Mouse (Mus musculus) MEL (cell line): ENCODE results near the gene Rps10. TPM values are rescaled to one million over a fixed set of nuclear protein-coding genes. Genes with fewer than 3 reads are reported as not detected.

ENCODE experiments used
- DNase-seq: peaks from one replicate; pipeline ENCODE4 v3.0.0; 2011; ENCODE audit warnings: low read depth, low spot score
- H3K27ac ChIP-seq: 2 replicates; pipeline ENCODE4 v1.5.1; 2012; ENCODE audit warnings: low read depth, mild to moderate bottlenecking, control low read depth, low read length, moderate library complexity; ENCODE audit not compliant: control insufficient read depth
- H3K27me3 ChIP-seq, 2 experiments: fragments of 150-350 bp in 1 of 2; sonication (generic) in 1 of 2; 2 replicates each; pipeline ENCODE4 v1.6.1; 2012; ENCODE audit warnings: low read length in 2 of 2, mild to moderate bottlenecking in 2 of 2, improper control_type of control experiment in 1 of 2, moderate library complexity in 1 of 2; ENCODE audit not compliant: insufficient read depth in 2 of 2, control insufficient read depth in 1 of 2
- H3K36me3 ChIP-seq, 2 experiments: 2 replicates each; pipeline ENCODE4 v1.6.1; 2012 to 2014; ENCODE audit warnings: low read length in 2 of 2, improper control_type of control experiment in 1 of 2, inconsistent platforms in 1 of 2, mild to moderate bottlenecking in 1 of 2; ENCODE audit not compliant: insufficient read depth in 2 of 2, control insufficient read depth in 1 of 2
- H3K4me1 ChIP-seq, 2 experiments: fragments of 150-350 bp in 1 of 2; sonication (generic) in 1 of 2; 2 replicates each; pipeline ENCODE4 v1.6.1; 2012; ENCODE audit warnings: low read length in 2 of 2, improper control_type of control experiment in 1 of 2, mild to moderate bottlenecking in 1 of 2; ENCODE audit not compliant: insufficient read depth in 2 of 2, control insufficient read depth in 1 of 2
- H3K4me3 ChIP-seq, 2 experiments: fragments of 150-350 bp in 1 of 2; sonication (generic) in 1 of 2; 2 replicates each; pipeline ENCODE4 v1.5.1; 2012; ENCODE audit warnings: low read depth in 2 of 2, low read length in 2 of 2, mild to moderate bottlenecking in 2 of 2, moderate library complexity in 2 of 2, control low read depth in 1 of 2, improper control_type of control experiment in 1 of 2; ENCODE audit not compliant: control insufficient read depth in 1 of 2, insufficient read depth in 1 of 2
- H3K79me2 ChIP-seq: 2 replicates; pipeline ENCODE4 v1.6.1; 2012; ENCODE audit warnings: mild to moderate bottlenecking, low read length, moderate library complexity; ENCODE audit not compliant: control insufficient read depth, poor library complexity, insufficient read depth
- H3K9ac ChIP-seq: 2 replicates; pipeline ENCODE4 v1.6.1; 2012; ENCODE audit warnings: low read depth, mild to moderate bottlenecking, control low read depth, low read length, moderate library complexity; ENCODE audit not compliant: control insufficient read depth, poor library complexity, severe bottlenecking
- H3K9me3 ChIP-seq: fragments of 150-350 bp; sonication (generic); replicated peaks from 2 replicates; pipeline ENCODE4 v1.6.1; 2012; ENCODE audit warnings: mild to moderate bottlenecking, low read length, improper control_type of control experiment, moderate library complexity; ENCODE audit not compliant: insufficient read depth
- BHLHE40 ChIP-seq: IDR thresholded peaks from 2 replicates; pipeline ENCODE4 v1.6.1; 2012; ENCODE audit warnings: low read depth, mild to moderate bottlenecking, inconsistent platforms, low read length, improper control_type of control experiment, borderline replicate concordance
- CHD1 ChIP-seq: IDR thresholded peaks from 2 replicates; pipeline ENCODE4 v1.6.1; 2012; ENCODE audit warnings: low read depth, mild to moderate bottlenecking, inconsistent platforms, low read length, improper control_type of control experiment
- CHD2 ChIP-seq: IDR thresholded peaks from 2 replicates; pipeline ENCODE4 v1.6.1; 2011; ENCODE audit warnings: low read length, improper control_type of control experiment
- CTCF ChIP-seq, 3 experiments: IDR thresholded peaks in 2 of 3; conservative IDR thresholded peaks in 1 of 3; 2 replicates each; pipeline ENCODE4 v1.5.1; 2011 to 2012; ENCODE audit warnings: low read length in 3 of 3, low read depth in 2 of 3, mild to moderate bottlenecking in 2 of 3, improper control_type of control experiment in 1 of 3, inconsistent platforms in 1 of 3, mixed read lengths in 1 of 3, moderate library complexity in 1 of 3; ENCODE audit not compliant: control insufficient read depth in 1 of 3, insufficient read depth in 1 of 3, poor library complexity in 1 of 3, severe bottlenecking in 1 of 3
- E2F4 ChIP-seq: IDR thresholded peaks from 2 replicates; pipeline ENCODE4 v1.6.1; 2011; ENCODE audit warnings: low read depth, low read length, improper control_type of control experiment, borderline replicate concordance
- ELF1 ChIP-seq: IDR thresholded peaks from 2 replicates; pipeline ENCODE4 v1.6.1; 2014; ENCODE audit warnings: low read depth, mild to moderate bottlenecking, inconsistent platforms, low read length, improper control_type of control experiment, moderate library complexity
- EP300 ChIP-seq, 2 experiments: IDR thresholded peaks; 2 replicates each; pipeline ENCODE4 v1.6.1; 2011; ENCODE audit warnings: improper control_type of control experiment in 2 of 2, low read length in 2 of 2, low read depth in 1 of 2, mild to moderate bottlenecking in 1 of 2
- ETS1 ChIP-seq: IDR thresholded peaks from 2 replicates; pipeline ENCODE4 v1.6.1; 2012; ENCODE audit warnings: low read depth, mild to moderate bottlenecking, inconsistent platforms, low read length, improper control_type of control experiment, moderate library complexity
- GABPA ChIP-seq: IDR thresholded peaks from 2 replicates; pipeline ENCODE4 v1.6.1; 2012; ENCODE audit warnings: low read depth, mild to moderate bottlenecking, inconsistent platforms, low read length, improper control_type of control experiment, moderate library complexity
- GATA1 ChIP-seq: IDR thresholded peaks from 2 replicates; pipeline ENCODE4 v1.6.1; 2011; ENCODE audit warnings: low read depth, low read length, improper control_type of control experiment
- HCFC1 ChIP-seq: IDR thresholded peaks from 2 replicates; pipeline ENCODE4 v1.6.1; 2012; ENCODE audit warnings: low read depth, mild to moderate bottlenecking, inconsistent platforms, low read length, improper control_type of control experiment, moderate library complexity
- KAT2A ChIP-seq: conservative IDR thresholded peaks from 2 replicates; pipeline ENCODE4 v1.6.1; 2012; ENCODE audit warnings: low read depth, low read length, improper control_type of control experiment, inconsistent platforms
- MAFK ChIP-seq: IDR thresholded peaks from 2 replicates; pipeline ENCODE4 v1.6.1; 2011; ENCODE audit warnings: low read depth, mild to moderate bottlenecking, low read length, improper control_type of control experiment, borderline replicate concordance
- MAX ChIP-seq: IDR thresholded peaks from 2 replicates; pipeline ENCODE4 v1.6.1; 2011; ENCODE audit warnings: low read length, improper control_type of control experiment
- MAZ ChIP-seq: IDR thresholded peaks from 2 replicates; pipeline ENCODE4 v1.6.1; 2012; ENCODE audit warnings: low read depth, mild to moderate bottlenecking, inconsistent platforms, low read length, improper control_type of control experiment
- MXI1 ChIP-seq: IDR thresholded peaks from 2 replicates; pipeline ENCODE4 v1.6.1; 2011; ENCODE audit warnings: mild to moderate bottlenecking, low read depth, low read length, improper control_type of control experiment
- MYC ChIP-seq: IDR thresholded peaks from 2 replicates; pipeline ENCODE4 v1.6.1; 2011; ENCODE audit warnings: low read depth, mild to moderate bottlenecking, low read length, improper control_type of control experiment, moderate library complexity
- NELFE ChIP-seq: IDR thresholded peaks from 2 replicates; pipeline ENCODE4 v1.6.1; 2011; ENCODE audit warnings: low read depth, low read length, improper control_type of control experiment
- NRF1 ChIP-seq: IDR thresholded peaks from 2 replicates; pipeline ENCODE4 v1.6.1; 2014; ENCODE audit warnings: low read depth, mild to moderate bottlenecking, inconsistent platforms, low read length, improper control_type of control experiment, moderate library complexity; ENCODE audit not compliant: poor library complexity, insufficient read depth, severe bottlenecking
- POLR2AphosphoS2 ChIP-seq: IDR thresholded peaks from 2 replicates; pipeline ENCODE4 v1.6.1; 2011; ENCODE audit warnings: low read length, improper control_type of control experiment
- RAD21 ChIP-seq: IDR thresholded peaks from 2 replicates; pipeline ENCODE4 v1.6.1; 2011; ENCODE audit warnings: mild to moderate bottlenecking, low read depth, low read length, improper control_type of control experiment
- RCOR1 ChIP-seq: IDR thresholded peaks from 2 replicates; pipeline ENCODE4 v1.6.1; 2012; ENCODE audit warnings: low read depth, mild to moderate bottlenecking, inconsistent platforms, low read length, improper control_type of control experiment
- SIN3A ChIP-seq: IDR thresholded peaks from 2 replicates; pipeline ENCODE4 v1.6.1; 2012; ENCODE audit warnings: low read length, improper control_type of control experiment, inconsistent platforms
- TAL1 ChIP-seq: IDR thresholded peaks from 2 replicates; pipeline ENCODE4 v1.6.1; 2012; ENCODE audit warnings: mild to moderate bottlenecking, inconsistent platforms, low read length, moderate library complexity, mixed read lengths
- TBP ChIP-seq: IDR thresholded peaks from 2 replicates; pipeline ENCODE4 v1.8.0; 2011; ENCODE audit warnings: low read depth, low read length, improper control_type of control experiment
- TCF12 ChIP-seq: IDR thresholded peaks from 2 replicates; pipeline ENCODE4 v1.6.1; 2014; ENCODE audit warnings: low read depth, mild to moderate bottlenecking, inconsistent platforms, low read length, improper control_type of control experiment, moderate library complexity
- UBTF ChIP-seq: IDR thresholded peaks from 2 replicates; pipeline ENCODE4 v1.6.1; 2012; ENCODE audit warnings: low read depth, mild to moderate bottlenecking, inconsistent platforms, low read length, improper control_type of control experiment, moderate library complexity, borderline replicate concordance; ENCODE audit not compliant: insufficient read depth
- USF1 ChIP-seq: IDR thresholded peaks from 2 replicates; pipeline ENCODE4 v1.6.1; 2014; ENCODE audit warnings: low read depth, mild to moderate bottlenecking, inconsistent platforms, low read length, improper control_type of control experiment, moderate library complexity
- USF2 ChIP-seq, 2 experiments: IDR thresholded peaks; 2 replicates each; pipeline ENCODE4 v1.6.1; 2011 to 2012; ENCODE audit warnings: improper control_type of control experiment in 2 of 2, low read length in 2 of 2, borderline replicate concordance in 1 of 2, inconsistent platforms in 1 of 2, low read depth in 1 of 2, mild to moderate bottlenecking in 1 of 2; ENCODE audit not compliant: insufficient read depth in 1 of 2
- ZC3H11A ChIP-seq: IDR thresholded peaks from 2 replicates; pipeline ENCODE4 v1.6.1; 2012; ENCODE audit warnings: low read depth, mild to moderate bottlenecking, inconsistent platforms, low read length, improper control_type of control experiment
- ZKSCAN1 ChIP-seq: IDR thresholded peaks from 2 replicates; pipeline ENCODE4 v1.6.1; 2012; ENCODE audit warnings: low read depth, mild to moderate bottlenecking, inconsistent platforms, low read length, improper control_type of control experiment, moderate library complexity
- polyA plus RNA-seq, 2 experiments: library from polyadenylated mRNA; stranded (reverse) in 1 of 2; unstranded in 1 of 2; fragments of >175 nt in 1 of 2; fragments of >200 nt in 1 of 2; gene quantifications; 2 replicates each; pipeline versions ENCODE4 v1.2.1 to v1.2.4; 2012; ENCODE audit warnings: low replicate concordance in 2 of 2, low read depth in 1 of 2; ENCODE audit not compliant: insufficient read length in 2 of 2, insufficient read depth in 1 of 2, missing spikeins in 1 of 2
- total RNA-seq: library from RNA; depleted of rRNA; stranded (reverse); fragments of 300-350 nt; gene quantifications from 2 replicates; pipeline ENCODE4 v1.2.3, GENCODE M21; 2012

The Rps10 gene
- total and polyA plus RNA-seq, 3 experiments: 3,057 to 3,899 (median 3,166) TPM

- no peak for DNase-seq
- H3K4me3 ChIP-seq: no peak overlapping the region
- H3K9ac ChIP-seq: no peak overlapping the region
- peaks cover 11 to 24% of the 10 kb centered on the region in 2 experiments for H3K4me1 ChIP-seq
- H3K79me2 ChIP-seq: peaks cover 85% of the 10 kb centered on the region
- TF ChIP-seq UBTF: no peak
- TF ChIP-seq MAZ: no peak
- TF ChIP-seq GABPA: no peak
- no peak for TF ChIP-seq MYC
- TF ChIP-seq KAT2A: no peak
- no peak for TF ChIP-seq ETS1
- no peak for TF ChIP-seq SIN3A
- no peak for TF ChIP-seq USF2 (IDR thresholded peaks at IDR 0.05; ENCODE audit: borderline replicate concordance in 1 of 2, insufficient read depth in 1 of 2, low read depth in 1 of 2, low read length in 2 of 2)
- no peak for TF ChIP-seq NELFE
- no peak for TF ChIP-seq POLR2AphosphoS2
- TF ChIP-seq BHLHE40: no peak
- TF ChIP-seq CHD1: no peak
- TF ChIP-seq ELF1: no peak
- no peak for TF ChIP-seq NRF1
- TF ChIP-seq TCF12: no peak
- TF ChIP-seq ZC3H11A: no peak
- no peak for TF ChIP-seq MAFK
- TF ChIP-seq RCOR1: no peak
- TF ChIP-seq TAL1: no peak
- TF ChIP-seq, all 39 proteins: peak for 0
- Histone ChIP-seq H3K36me3 (peaks cover 2 to 17% of the 10 kb centered on the region in 2 experiments), H3K9me3 (no peaks in the 10 kb centered on the region), H3K27ac (no peak overlapping the region), H3K27me3 (no peaks in the 10 kb centered on the region)
Observed at GRCm38 (mm10) chr17:27613016-27613415, 23.5 kb downstream of the Rps10 start.

GRCm38 (mm10) chr17:27611994-27612393 is 24.5 kb downstream of the Rps10 start:
- Histone ChIP-seq H3K79me2 (peaks cover 81% of the 10 kb centered on the region), H3K36me3 (peaks cover 0 to 17% of the 10 kb centered on the region in 2 experiments), H3K4me1 (peaks cover 11 to 24% of the 10 kb centered on the region in 2 experiments), H3K27me3 (no peaks in the 10 kb centered on the region), H3K9me3 (no peaks in the 10 kb centered on the region), H3K27ac (0 out of 2 replicates have a peak overlapping the region, but pooled peaks have one; percentile 1), H3K9ac (no peak overlapping the region), H3K4me3 (no peak overlapping the region)
- TF ChIP-seq CTCF (IDR thresholded peaks at IDR 0.05 in 2 of 3, conservative IDR thresholded peaks at IDR 0.05 in 1 of 3; ENCODE audit: control insufficient read depth in 1 of 3, insufficient read depth in 1 of 3, low read depth in 2 of 3, low read length in 3 of 3, poor library complexity in 1 of 3, severe bottlenecking in 1 of 3) (no peak), MAZ (no peak), E2F4 (no peak), SIN3A (no peak), MXI1 (no peak), MYC (no peak), MAX (no peak), TBP (no peak), CHD2 (no peak), ZKSCAN1 (no peak), RAD21 (no peak), USF1 (no peak), GATA1 (no peak), EP300 (IDR thresholded peaks at IDR 0.05; ENCODE audit: low read depth in 1 of 2, low read length in 2 of 2) (no peak), HCFC1 (no peak)
- DNase-seq: peak; percentile 47
